Mouse (Mus musculus): Measurements from ENCODE around the gene Scrn3.
A peak's percentile ranks its signal among the peaks of the same experiment; 100 is the strongest.

The Scrn3 gene

DNA sequence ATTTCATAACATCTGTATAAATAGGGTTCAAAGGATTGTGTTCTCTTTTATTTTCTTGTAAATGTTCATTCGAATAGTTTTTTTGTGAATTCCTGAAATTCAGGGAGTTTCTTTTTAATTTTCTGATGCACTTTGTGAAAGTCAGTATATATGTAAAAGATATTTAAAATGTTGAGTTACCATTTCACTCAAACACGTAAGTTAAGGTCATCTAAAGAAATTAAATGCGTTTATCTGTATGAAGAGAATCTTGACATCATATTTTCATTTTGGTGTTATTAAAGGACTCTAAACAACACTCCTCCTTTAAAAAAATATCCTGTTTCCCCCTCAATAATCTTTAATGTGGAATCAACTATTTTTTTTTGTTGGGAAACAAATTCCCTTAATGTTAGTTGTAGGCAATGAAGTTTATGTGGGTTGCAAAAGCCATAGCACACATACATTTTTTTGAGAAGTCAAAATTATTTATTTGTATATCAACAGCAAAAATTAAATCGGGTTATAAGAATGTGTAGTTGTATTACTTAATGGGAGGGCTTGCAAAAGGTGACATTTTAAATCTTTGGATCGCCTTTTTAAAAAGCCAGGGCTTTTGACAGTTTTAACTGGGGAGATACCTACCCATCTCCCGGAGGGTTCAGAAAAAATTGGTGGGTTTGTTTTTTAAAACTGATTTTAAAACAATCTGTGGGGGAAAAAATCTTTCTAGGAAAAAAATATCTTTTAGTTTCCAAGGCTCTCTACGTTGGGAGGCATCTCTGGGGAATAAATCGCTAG lies 37.0 kb upstream of the Scrn3 start:
- no peak for DNase-seq

DNA sequence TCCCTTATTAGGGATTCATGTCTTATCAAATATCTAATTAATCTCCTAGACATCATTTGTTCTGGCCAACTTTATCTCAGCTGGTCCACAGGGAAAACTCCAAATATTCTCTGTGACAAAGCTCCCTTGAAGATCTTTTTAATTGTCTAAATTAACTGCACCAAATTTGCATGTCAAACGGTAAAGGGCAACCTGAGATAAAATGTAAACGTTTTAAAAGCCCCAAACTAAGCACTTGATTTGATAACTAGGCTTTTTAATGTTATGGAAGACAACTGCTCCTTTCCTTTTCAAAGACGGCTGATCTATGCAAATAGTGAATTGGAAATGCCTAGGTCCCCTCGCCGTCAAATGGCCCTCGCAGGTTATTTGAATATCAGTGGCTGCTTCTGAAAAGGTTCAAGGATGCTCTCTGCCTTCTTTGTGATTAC lies 36.2 kb upstream of the Scrn3 start:
- DNase-seq = no peak

DNA sequence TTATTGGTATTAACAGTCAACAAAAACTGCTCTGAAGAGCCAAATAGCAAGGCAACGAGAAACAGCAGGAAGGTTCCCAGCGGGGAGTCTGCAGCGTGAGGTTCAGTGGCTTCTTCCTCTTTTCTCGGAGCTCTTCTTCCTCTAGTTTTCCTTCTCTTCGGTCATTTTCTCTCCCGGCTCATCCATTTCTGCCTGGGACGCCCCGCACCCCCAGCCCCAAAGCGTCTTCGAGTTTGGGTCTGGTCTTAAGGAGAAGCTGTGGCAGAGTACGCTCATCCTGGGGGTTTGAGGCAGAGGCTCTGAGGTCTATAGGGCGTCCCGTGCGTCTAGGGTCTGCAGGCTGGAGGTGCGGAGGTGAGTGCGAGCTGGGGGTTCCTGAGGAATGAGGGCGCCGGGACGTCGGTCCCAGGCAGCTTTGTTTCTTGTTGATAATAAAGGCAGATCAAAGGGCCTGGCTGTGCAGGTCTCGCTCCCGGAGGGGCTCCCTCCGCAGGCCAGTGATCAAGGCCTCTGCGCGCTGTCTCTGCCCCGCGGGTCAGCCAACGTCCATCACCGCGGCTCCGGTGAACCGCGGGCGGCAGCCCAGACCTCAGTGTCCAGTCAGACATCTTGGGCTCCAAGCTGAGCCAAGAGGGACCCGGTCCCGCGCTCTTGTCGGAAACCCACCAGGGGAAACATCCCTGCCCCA lies 35.2 kb upstream of the Scrn3 start:
- no peak for DNase-seq

GRCm38 (mm10) chr2:73277709-73278075 lies 34.7 kb upstream of the Scrn3 start:
- peak; percentile 90 for DNase-seq

- peak; percentile 96 for DNase-seq
Measured at GRCm38 (mm10) chr2:73278131-73278854, 34.1 kb upstream of the Scrn3 start.

- peak; percentile 83 for DNase-seq
Measured at GRCm38 (mm10) chr2:73278869-73279268, 33.5 kb upstream of the Scrn3 start.

- DNase-seq = peak; percentile 89
Measured at GRCm38 (mm10) chr2:73279271-73280038, 32.9 kb upstream of the Scrn3 start.

DNA sequence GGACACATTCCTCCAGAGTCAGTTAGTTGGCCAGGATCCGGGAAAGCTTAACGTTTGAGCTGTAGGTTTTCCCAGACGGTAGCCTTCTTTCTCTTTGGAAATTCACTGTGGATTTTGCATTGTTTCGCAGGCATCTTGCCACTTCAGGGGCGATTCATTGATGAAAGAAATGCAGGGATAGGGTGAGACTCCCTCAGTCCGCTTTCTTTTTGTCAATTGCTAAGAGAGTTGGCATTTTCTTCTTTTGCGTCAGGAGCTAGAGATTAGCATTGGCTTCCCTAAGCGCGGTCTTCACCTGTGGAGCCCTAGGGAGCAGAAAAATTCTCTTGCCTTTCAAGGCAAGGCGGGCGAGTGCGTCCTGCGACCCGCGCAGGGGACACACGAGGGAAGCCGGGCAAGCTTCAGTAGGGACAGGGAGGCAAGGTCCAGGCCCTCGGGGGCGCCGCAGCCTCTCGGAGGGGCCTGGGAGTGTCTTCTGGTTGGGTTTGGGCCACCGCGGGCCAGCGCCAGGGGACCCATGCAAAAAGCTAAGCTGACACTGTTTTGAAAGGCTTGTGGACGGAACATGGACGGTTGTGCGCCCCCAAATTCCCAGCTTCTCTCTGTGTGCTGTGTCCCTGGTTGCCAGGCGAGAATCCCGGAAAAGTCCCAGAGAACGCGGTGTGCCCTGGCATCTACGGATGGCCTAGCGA lies 31.9 kb upstream of the Scrn3 start:
- DNase-seq = peak; percentile 88

DNA sequence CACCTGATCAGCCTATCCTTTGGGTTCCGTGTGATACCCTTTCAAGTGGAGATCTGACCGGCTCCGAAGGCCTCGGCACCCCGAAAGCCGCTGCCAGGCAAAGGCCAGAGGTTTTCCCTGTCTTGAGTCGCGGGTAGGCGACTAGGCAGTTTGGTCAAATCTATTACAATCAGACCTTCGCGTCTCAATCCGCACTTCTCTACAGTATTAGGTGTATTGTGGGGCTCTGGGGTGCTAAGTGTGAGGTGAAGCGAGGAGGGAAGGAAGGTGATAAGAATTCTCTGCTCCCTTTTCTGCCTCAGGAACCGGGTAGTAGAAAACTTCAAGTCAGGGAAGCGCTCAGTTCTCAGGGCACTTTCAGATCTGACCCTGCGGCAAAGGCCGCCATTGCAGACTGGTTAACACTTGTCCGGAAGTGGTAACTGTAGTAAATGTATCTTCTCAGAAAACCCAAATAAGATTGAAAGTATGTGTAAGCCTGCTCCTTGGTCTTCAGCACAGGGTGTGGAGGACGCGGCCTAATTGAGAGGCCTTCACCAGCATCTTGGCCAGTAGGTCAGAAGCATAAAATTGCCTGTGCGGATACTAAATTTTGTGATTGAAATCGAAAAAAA lies 31.2 kb upstream of the Scrn3 start:
- DNase-seq = peak; percentile 78

- no peak for DNase-seq
Measured at GRCm38 (mm10) chr2:73281707-73282106, 30.7 kb upstream of the Scrn3 start.

GRCm38 (mm10) chr2:73285630-73286029 lies 26.8 kb upstream of the Scrn3 start:
- no peak for DNase-seq

GRCm38 (mm10) chr2:73291130-73291529 lies 21.3 kb upstream of the Scrn3 start:
- DNase-seq = no peak

DNA sequence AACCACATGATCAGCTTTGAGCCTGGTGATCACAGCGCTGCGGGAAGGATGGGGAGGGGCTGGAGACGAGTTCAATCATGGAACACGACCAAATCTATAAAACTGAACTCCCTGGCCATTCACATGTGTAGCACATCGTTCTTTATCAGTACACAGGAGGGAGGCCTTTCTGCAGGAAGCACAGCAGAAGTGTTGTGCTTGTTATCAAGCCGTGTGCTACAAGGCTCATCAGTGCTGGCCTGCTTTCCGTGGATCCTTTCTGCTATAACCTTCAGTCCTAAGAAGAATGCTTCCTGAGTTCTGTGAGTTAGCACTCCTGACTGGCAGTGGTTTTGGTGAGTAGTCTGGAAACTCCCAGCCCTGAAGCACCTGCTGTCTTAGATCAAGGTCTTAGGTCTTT lies 17.4 kb upstream of the Scrn3 start:
- no peak for DNase-seq

DNA sequence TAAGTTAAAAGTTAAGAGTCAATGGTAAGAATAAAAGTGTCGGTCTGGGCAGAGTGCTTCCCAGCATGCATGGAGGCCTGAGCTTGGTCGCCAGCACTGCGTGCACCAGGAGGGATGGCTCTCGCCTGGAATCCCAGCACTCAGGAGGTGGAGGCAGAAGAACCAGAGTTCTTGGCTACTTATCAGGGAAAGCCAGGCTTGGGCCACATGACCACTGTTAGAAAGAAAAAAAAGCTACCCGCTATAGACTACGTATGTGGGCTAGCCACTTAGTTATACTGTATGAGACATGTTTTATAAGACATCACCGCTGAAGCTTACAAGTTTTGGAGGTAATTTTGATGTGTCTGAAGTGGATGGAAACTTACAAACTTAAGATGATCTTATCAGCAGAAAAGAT lies 14.2 kb upstream of the Scrn3 start:
- no peak for DNase-seq

DNA sequence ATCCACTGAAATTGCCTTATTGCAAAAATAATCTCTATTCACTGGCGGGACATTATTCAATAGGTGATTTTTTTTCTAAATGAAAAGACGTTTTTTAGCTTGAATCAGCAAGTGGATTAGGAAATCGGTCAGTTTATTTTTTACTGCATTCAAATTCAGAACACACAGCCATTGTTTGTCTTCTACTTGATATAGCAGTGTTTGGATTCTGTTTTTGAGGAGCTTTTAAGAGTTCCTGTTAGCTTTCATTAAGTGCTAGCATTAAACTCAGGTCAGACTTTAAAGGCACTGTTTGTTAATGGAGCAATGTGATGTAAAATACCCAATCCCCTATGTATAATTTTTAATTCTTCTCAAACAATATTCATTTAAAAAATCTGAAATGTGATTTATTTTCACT lies 13.6 kb upstream of the Scrn3 start:
- no peak for DNase-seq

GRCm38 (mm10) chr2:73301979-73302378 lies 10.4 kb upstream of the Scrn3 start:
- DNase-seq = no peak

DNA sequence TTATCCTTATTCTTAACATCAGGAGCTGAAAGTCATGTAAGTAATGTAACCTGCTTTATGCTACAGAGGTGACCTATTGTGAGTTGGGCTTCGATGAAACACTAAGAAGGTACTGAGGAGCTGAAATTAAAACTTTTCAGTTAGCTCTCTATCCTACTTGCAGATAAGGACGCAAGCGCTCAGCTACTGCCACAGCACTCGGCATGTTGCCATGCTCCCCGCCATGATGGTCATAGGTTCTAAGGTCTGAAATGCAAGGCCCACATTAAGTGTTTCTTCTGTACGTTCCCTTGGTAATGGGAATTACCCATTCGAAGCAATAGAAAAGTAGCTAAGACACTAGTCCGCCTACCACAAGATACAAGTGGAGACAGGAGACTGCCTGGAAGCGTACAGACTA lies 9.7 kb upstream of the Scrn3 start:
- DNase-seq = no peak

- no peak for DNase-seq
Measured at GRCm38 (mm10) chr2:73304506-73304905, 7.9 kb upstream of the Scrn3 start.

GRCm38 (mm10) chr2:73306006-73306405 lies 6.4 kb upstream of the Scrn3 start:
- no peak for DNase-seq

- DNase-seq = peak; percentile 94
Measured at GRCm38 (mm10) chr2:73313117-73313501, 708 bp downstream of the Scrn3 start.

GRCm38 (mm10) chr2:73314311-73314710 lies 1.9 kb downstream of the Scrn3 start:
- DNase-seq = no peak

GRCm38 (mm10) chr2:73317426-73317825 lies 5.0 kb downstream of the Scrn3 start:
- DNase-seq = no peak

Data from heart, adult 11 months (tissue).